Mouse (Mus musculus) monocyte, adult 5-6 weeks (primary cell): ENCODE measurements around the gene Ankrd44. TPM values are rescaled to one million over a fixed set of nuclear protein-coding genes. Genes with fewer than 3 reads are reported as not detected.
A peak's percentile ranks its signal among the peaks of the same experiment; 100 is the strongest.

Experiments
- ATAC-seq: fragments of 153-309, 156-312 bp; replicated peaks from 2 replicates; pipeline ENCODE4 v1.8.0; 2017; ENCODE audit warnings: mild to moderate bottlenecking; ENCODE audit not compliant: low TSS enrichment, insufficient number of reproducible peaks, severe bottlenecking, poor library complexity, low FRiP score
- total RNA-seq: library from RNA; stranded (forward); fragments of 200-1000, 200-491, 200-594 nt; gene quantifications from 3 replicates; pipeline ENCODE4 v1.2.3, GENCODE M21; 2017

Gene Ankrd44
- total RNA-seq, 1 experiment from 2014 or later, result 321 TPM

- no peak for ATAC-seq
These were observed 124.9 kb downstream of the Ankrd44 start for GRCm38 (mm10) chr1:54801256-54801655.

GRCm38 (mm10) chr1:54799421-54799820 is 126.8 kb downstream of the Ankrd44 start:
- ATAC-seq, result no peak

GRCm38 (mm10) chr1:54798415-54798814 is 127.8 kb downstream of the Ankrd44 start:
- peak; percentile 95 for ATAC-seq

GRCm38 (mm10) chr1:54794709-54795108 is 131.5 kb downstream of the Ankrd44 start:
- no peak for ATAC-seq

GRCm38 (mm10) chr1:54791406-54791805 is 134.8 kb downstream of the Ankrd44 start:
- no peak for ATAC-seq

- no peak for ATAC-seq
These were observed 136.7 kb downstream of the Ankrd44 start for GRCm38 (mm10) chr1:54789327-54789960.

- no peak for ATAC-seq
These were observed 137.8 kb downstream of the Ankrd44 start for GRCm38 (mm10) chr1:54788337-54788736.

- ATAC-seq, result no peak
These were observed 148.0 kb downstream of the Ankrd44 start for GRCm38 (mm10) chr1:54778151-54778550.

- no peak for ATAC-seq
These were observed 149.1 kb downstream of the Ankrd44 start for GRCm38 (mm10) chr1:54777104-54777503.

- no peak; the same call in 1 of the 2 replicates for ATAC-seq
These were observed 150.1 kb downstream of the Ankrd44 start for GRCm38 (mm10) chr1:54776116-54776515.

- no peak for ATAC-seq
These were observed 153.3 kb downstream of the Ankrd44 start for GRCm38 (mm10) chr1:54772843-54773242.

- ATAC-seq, result no peak
These were observed 154.7 kb downstream of the Ankrd44 start for GRCm38 (mm10) chr1:54771471-54771870.

- ATAC-seq, result no peak
These were observed 159.0 kb downstream of the Ankrd44 start for GRCm38 (mm10) chr1:54767221-54767620.

- no peak for ATAC-seq
These were observed 160.5 kb downstream of the Ankrd44 start for GRCm38 (mm10) chr1:54765632-54766238.

- no peak for ATAC-seq
These were observed 163.9 kb downstream of the Ankrd44 start for GRCm38 (mm10) chr1:54762216-54762807.

- ATAC-seq, result no peak
These were observed 166.3 kb downstream of the Ankrd44 start for GRCm38 (mm10) chr1:54759841-54760240.

- no peak for ATAC-seq
These were observed 168.9 kb downstream of the Ankrd44 start for GRCm38 (mm10) chr1:54757291-54757690.

GRCm38 (mm10) chr1:54755690-54756365 is 170.4 kb downstream of the Ankrd44 start:
- no peak for ATAC-seq

GRCm38 (mm10) chr1:54749961-54750360 is 176.2 kb downstream of the Ankrd44 start:
- no peak for ATAC-seq

GRCm38 (mm10) chr1:54749516-54749915 is 176.7 kb downstream of the Ankrd44 start:
- ATAC-seq, result peak; percentile 49
